Comparison of ENCODE assay signal across 7 mouse cellular contexts in genomic region chr13:94159478-94160220, GRCm38 (mm10).
DNase-seq lines count a peak whose midpoint lies in the region; ATAC-seq and TF ChIP-seq lines count a peak whose summit lies in the region.

No protein-coding gene starts in this region.

- H3K9me3 ChIP-seq in embryonic facial prominence, embryonic 13.5 days: peaks cover 2% of the 10 kb centered on the region; the same call in 1 of the 2 replicates
- H3K9me3 ChIP-seq in kidney, embryonic 14.5 days (ENCODE audit: control insufficient read depth, low read length): peaks cover 3% of the 10 kb centered on the region; the same call in 1 of the 2 replicates
- no peaks in the 10 kb centered on the region for H3K9me3 ChIP-seq in hindbrain, embryonic 16.5 days (ENCODE audit: control insufficient read depth, low read length)

- H3K9ac ChIP-seq in liver, adult 2 months (ENCODE audit: low read depth, low read length): no peak overlapping the region
- no peak overlapping the region for H3K9ac ChIP-seq in embryonic facial prominence, embryonic 13.5 days
- H3K9ac ChIP-seq in kidney, embryonic 14.5 days (ENCODE audit: low read depth, low read length): no peak overlapping the region
- no peak overlapping the region for H3K9ac ChIP-seq in hindbrain, embryonic 16.5 days (ENCODE audit: low read depth, low read length)

- peaks cover 4% of the 10 kb centered on the region; the same call in 1 of the 2 replicates for H3K4me1 ChIP-seq in liver, adult 2 months (ENCODE audit: control insufficient read depth, insufficient read depth, low read length)
- peaks cover 36% of the 10 kb centered on the region for H3K4me1 ChIP-seq in embryonic facial prominence, embryonic 13.5 days
- 0 out of 2 replicates have a peak, but pooled peaks cover 10% of the 10 kb centered on the region for H3K4me1 ChIP-seq in kidney, embryonic 14.5 days (ENCODE audit: control insufficient read depth, insufficient read depth, low read length)
- peaks cover 5% of the 10 kb centered on the region for H3K4me1 ChIP-seq in hindbrain, embryonic 16.5 days (ENCODE audit: control insufficient read depth, insufficient read depth, low read depth, low read length)

- WGBS in liver, adult 2 months: 67% methylated on average over 7 of the region's 7 CpGs
- WGBS in embryonic facial prominence, embryonic 13.5 days: 67% methylated on average over 7 of the region's 7 CpGs
- 81% methylated on average over 7 of the region's 7 CpGs for WGBS in kidney, embryonic 14.5 days
- 86% methylated on average over 7 of the region's 7 CpGs for WGBS in hindbrain, embryonic 16.5 days

- H3K27me3 ChIP-seq in liver, adult 2 months (ENCODE audit: control insufficient read depth, insufficient read depth, low read length): no peaks in the 10 kb centered on the region
- no peaks in the 10 kb centered on the region for H3K27me3 ChIP-seq in embryonic facial prominence, embryonic 13.5 days
- no peaks in the 10 kb centered on the region for H3K27me3 ChIP-seq in kidney, embryonic 14.5 days (ENCODE audit: control insufficient read depth, insufficient read depth, low read length)
- H3K27me3 ChIP-seq in hindbrain, embryonic 16.5 days (replicated peaks; ENCODE audit: control insufficient read depth, insufficient read depth, low read length): no peaks in the 10 kb centered on the region

- no peak overlapping the region for H3K4me2 ChIP-seq in embryonic facial prominence, embryonic 13.5 days
- H3K4me2 ChIP-seq in kidney, embryonic 14.5 days (replicated peaks; ENCODE audit: low read depth, low read length): no peak overlapping the region
- no peak overlapping the region for H3K4me2 ChIP-seq in hindbrain, embryonic 16.5 days (ENCODE audit: low read length)

- H3K36me3 ChIP-seq in liver, adult 2 months (ENCODE audit: control insufficient read depth, insufficient read depth, low read length): no peaks in the 10 kb centered on the region
- H3K36me3 ChIP-seq in embryonic facial prominence, embryonic 13.5 days: no peaks in the 10 kb centered on the region
- H3K36me3 ChIP-seq in kidney, embryonic 14.5 days (ENCODE audit: control insufficient read depth, insufficient read depth, low read length): peaks cover under 1% of the 10 kb centered on the region; the same call in 1 of the 2 replicates
- no peaks in the 10 kb centered on the region for H3K36me3 ChIP-seq in hindbrain, embryonic 16.5 days (ENCODE audit: control insufficient read depth, insufficient read depth, low read length)

- peak overlapping the region; percentile 56 for H3K27ac ChIP-seq in liver, adult 2 months (replicated peaks; ENCODE audit: insufficient read depth, low read depth, low read length)
- H3K27ac ChIP-seq in embryonic facial prominence, embryonic 13.5 days: peak overlapping the region; percentile 85
- H3K27ac ChIP-seq in kidney, embryonic 14.5 days (ENCODE audit: low read depth, low read length): peak overlapping the region; percentile 60; the same call in 1 of the 2 replicates
- H3K27ac ChIP-seq in hindbrain, embryonic 16.5 days (ENCODE audit: low read depth, low read length): no peak overlapping the region

- H3K79me2 ChIP-seq in liver, adult 2 months (ENCODE audit: control insufficient read depth, insufficient read depth, low read length): no peaks in the 10 kb centered on the region

- no peak overlapping the region for H3K4me3 ChIP-seq in liver, adult 2 months (ENCODE audit: insufficient read depth, low read depth, low read length)
- no peak overlapping the region for H3K4me3 ChIP-seq in embryonic facial prominence, embryonic 13.5 days
- H3K4me3 ChIP-seq in kidney, embryonic 14.5 days (ENCODE audit: low read length): no peak overlapping the region
- no peak overlapping the region for H3K4me3 ChIP-seq in hindbrain, embryonic 16.5 days (ENCODE audit: low read length)

- no peak for TF ChIP-seq POLR2A in liver, adult 2 months (IDR thresholded peaks at IDR 0.05; ENCODE audit: extremely low read depth, insufficient read depth, low read length)

- no peak for DNase-seq in liver, adult 2 months (ENCODE audit: extremely low read depth, low read depth, low spot score)
- no peak for DNase-seq in liver
- DNase-seq in Muller cell, postnatal 12 days (ENCODE audit: inconsistent ontology term): no peak

- TF ChIP-seq CTCF in liver, adult 2 months (IDR thresholded peaks at IDR 0.05; ENCODE audit: low read depth, low read length): no peak

- ATAC-seq in embryonic facial prominence, embryonic 13.5 days (ENCODE audit: insufficient number of reproducible peaks, insufficient read depth, low FRiP score, low TSS enrichment, low read depth): no peak
- ATAC-seq in kidney, embryonic 14.5 days (ENCODE audit: low FRiP score, low TSS enrichment): no peak
- ATAC-seq in megakaryocyte, adult 5-6 weeks (ENCODE audit: poor library complexity, severe bottlenecking): peak; percentile 63
- ATAC-seq in hindbrain, embryonic 16.5 days: no peak
